Mouse (Mus musculus): ENCODE data around the gene Adamts14. TPM values are rescaled to one million over a fixed set of nuclear protein-coding genes. Genes with fewer than 3 reads are reported as not detected.
A peak's percentile ranks its signal among the peaks of the same experiment; 100 is the strongest.

The Adamts14 gene
- polyA plus RNA-seq, 1 experiment from 2014 or later = 1.8 TPM

DNA sequence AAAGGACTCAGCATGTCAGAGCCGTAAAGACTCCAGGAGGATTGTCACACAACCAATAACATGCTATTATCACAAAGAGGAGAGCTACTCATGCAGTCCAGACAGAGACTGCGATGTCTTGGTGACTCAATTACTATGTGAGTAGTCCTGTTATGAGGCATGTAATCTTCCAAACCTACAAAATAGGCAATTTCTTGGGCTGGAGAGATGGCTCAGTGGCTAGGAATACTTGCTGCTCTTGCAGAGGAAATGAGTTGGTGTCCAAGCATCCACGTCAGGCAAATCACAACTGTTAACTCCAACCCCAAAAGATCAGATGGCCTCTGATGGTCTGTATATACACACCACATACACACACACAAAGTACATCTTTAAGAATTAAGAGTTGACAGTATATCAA is 117.6 kb downstream of the Adamts14 start:
- no peak overlapping the region for H3K4me2 ChIP-seq (replicated peaks; ENCODE audit: low read depth, low read length)
- no peak for ATAC-seq
- TF ChIP-seq EP300 (IDR thresholded peaks at IDR 0.05) (no peak), CTCF (IDR thresholded peaks at IDR 0.05) (no peak)
- no peaks in the 10 kb centered on the region for H3K27me3 ChIP-seq (replicated peaks; ENCODE audit: insufficient read depth, low read length)
- H3K27ac ChIP-seq (ENCODE audit: low read length) = no peak overlapping the region
- no peaks in the 10 kb centered on the region for H3K36me3 ChIP-seq (ENCODE audit: insufficient read depth, low read length)
- H3K9ac ChIP-seq (replicated peaks; ENCODE audit: low read depth) = no peak overlapping the region
- H3K4me3 ChIP-seq (ENCODE audit: low read depth, low read length) = no peak overlapping the region
- WGBS = 71% methylated on average over 3 of the region's 3 CpGs
- no peaks in the 10 kb centered on the region for H3K9me3 ChIP-seq (ENCODE audit: low read length)
- no peaks in the 10 kb centered on the region for H3K4me1 ChIP-seq (ENCODE audit: insufficient read depth, low read depth, low read length)
- DNase-seq (ENCODE audit: low spot score) = no peak

- no peaks in the 10 kb centered on the region for H3K36me3 ChIP-seq (ENCODE audit: insufficient read depth, low read length)
- ATAC-seq (no peak), DNase-seq (ENCODE audit: low spot score) (no peak)
- H3K4me1 ChIP-seq (ENCODE audit: insufficient read depth, low read depth, low read length) = no peaks in the 10 kb centered on the region
- H3K9ac ChIP-seq (replicated peaks; ENCODE audit: low read depth) = no peak overlapping the region
- no peak for TF ChIP-seq EP300 (IDR thresholded peaks at IDR 0.05)
- TF ChIP-seq CTCF (IDR thresholded peaks at IDR 0.05) = no peak
- no peaks in the 10 kb centered on the region for H3K27me3 ChIP-seq (replicated peaks; ENCODE audit: insufficient read depth, low read length)
- H3K4me2 ChIP-seq (replicated peaks; ENCODE audit: low read depth, low read length) = no peak overlapping the region
- no peak overlapping the region for H3K4me3 ChIP-seq (ENCODE audit: low read depth, low read length)
- H3K27ac ChIP-seq (ENCODE audit: low read length) = no peak overlapping the region
- H3K9me3 ChIP-seq (ENCODE audit: low read length) = no peaks in the 10 kb centered on the region
Measured at GRCm38 (mm10) chr10:61152131-61152530, 121.1 kb downstream of the Adamts14 start.

- Histone ChIP-seq H3K36me3 (ENCODE audit: insufficient read depth, low read length) (no peaks in the 10 kb centered on the region), H3K4me1 (ENCODE audit: insufficient read depth, low read depth, low read length) (peaks cover 2% of the 10 kb centered on the region; the same call in 1 of the 2 replicates), H3K4me3 (ENCODE audit: low read depth, low read length) (no peak overlapping the region), H3K9me3 (ENCODE audit: low read length) (no peaks in the 10 kb centered on the region), H3K9ac (replicated peaks; ENCODE audit: low read depth) (no peak overlapping the region), H3K27me3 (replicated peaks; ENCODE audit: insufficient read depth, low read length) (no peaks in the 10 kb centered on the region), H3K27ac (ENCODE audit: low read length) (no peak overlapping the region), H3K4me2 (replicated peaks; ENCODE audit: low read depth, low read length) (no peak overlapping the region)
- ATAC-seq (no peak), DNase-seq (ENCODE audit: low spot score) (peak; percentile 13)
- WGBS = 18% methylated on average over 6 of the region's 6 CpGs
- TF ChIP-seq CTCF (IDR thresholded peaks at IDR 0.05) (no peak), EP300 (IDR thresholded peaks at IDR 0.05) (no peak)
Measured at GRCm38 (mm10) chr10:61150616-61151015, 122.6 kb downstream of the Adamts14 start.

GRCm38 (mm10) chr10:61149476-61149875 is 123.8 kb downstream of the Adamts14 start:
- peaks cover 6% of the 10 kb centered on the region; the same call in 1 of the 2 replicates for H3K4me1 ChIP-seq (ENCODE audit: insufficient read depth, low read depth, low read length)

GRCm38 (mm10) chr10:61147157-61148040 is 125.8 kb downstream of the Adamts14 start, which contains the start of gene Sgpl1:
TSS of gene Sgpl1 (minus strand) at chr10:61147703.
- TF ChIP-seq EP300 (IDR thresholded peaks at IDR 0.05) = no peak
- TF ChIP-seq CTCF (IDR thresholded peaks at IDR 0.05) = peak; percentile 82
- Histone ChIP-seq H3K9ac (replicated peaks; ENCODE audit: low read depth) (peak within 1 kb of the TSS; percentile 82), H3K4me2 (replicated peaks; ENCODE audit: low read depth, low read length) (peak within 1 kb of the TSS; percentile 99), H3K36me3 (ENCODE audit: insufficient read depth, low read length) (no peaks in the 10 kb centered on the region), H3K27me3 (replicated peaks; ENCODE audit: insufficient read depth, low read length) (no peaks in the 10 kb centered on the region), H3K27ac (ENCODE audit: low read length) (peak within 1 kb of the TSS; percentile 92), H3K4me3 (ENCODE audit: low read depth, low read length) (peak within 1 kb of the TSS; percentile 78), H3K9me3 (ENCODE audit: low read length) (no peaks in the 10 kb centered on the region), H3K4me1 (ENCODE audit: insufficient read depth, low read depth, low read length) (peaks cover 6% of the 10 kb centered on the region; the same call in 1 of the 2 replicates)
- ATAC-seq = peak; percentile 92
- WGBS = 1% methylated on average over 58 of the region's 82 CpGs
- peak; percentile 95 for DNase-seq (ENCODE audit: low spot score)

More at GRCm38 (mm10) chr10:61149476-61149875, 123.8 kb downstream of the Adamts14 start:
- Histone ChIP-seq H3K4me2 (replicated peaks; ENCODE audit: low read depth, low read length) (no peak overlapping the region), H3K4me3 (ENCODE audit: low read depth, low read length) (no peak overlapping the region), H3K27me3 (replicated peaks; ENCODE audit: insufficient read depth, low read length) (no peaks in the 10 kb centered on the region), H3K36me3 (ENCODE audit: insufficient read depth, low read length) (no peaks in the 10 kb centered on the region), H3K9me3 (ENCODE audit: low read length) (no peaks in the 10 kb centered on the region), H3K9ac (replicated peaks; ENCODE audit: low read depth) (no peak overlapping the region), H3K27ac (ENCODE audit: low read length) (no peak overlapping the region)
- WGBS = 71% methylated on average over 3 of the region's 3 CpGs
- ATAC-seq (no peak), DNase-seq (ENCODE audit: low spot score) (no peak)
- no peak for TF ChIP-seq CTCF (IDR thresholded peaks at IDR 0.05)

Other genes starting within 250 kb of the Adamts14 start
- gene Pcbd1, start 184.1 kb downstream of the Adamts14 start, polyA plus RNA-seq (2015; fragmentation: Nextera tagmentation; extraction: Ambion mirVana) = 31.7 and 32.3 TPM in 2 replicates
- 33.7 and 36.3 TPM in 2 replicates for gene Sgpl1, start 125.7 kb downstream of the Adamts14 start, polyA plus RNA-seq (2015; fragmentation: Nextera tagmentation; extraction: Ambion mirVana)
- gene Tbata, start 101.5 kb downstream of the Adamts14 start, polyA plus RNA-seq (2015; fragmentation: Nextera tagmentation; extraction: Ambion mirVana) = 2.1 and 2.5 TPM in 2 replicates
- gene Prf1, start 24.4 kb upstream of the Adamts14 start, polyA plus RNA-seq (2015; fragmentation: Nextera tagmentation; extraction: Ambion mirVana) = 0.08 and 0.17 TPM in 2 replicates
- gene Pald1, start 110.1 kb upstream of the Adamts14 start, polyA plus RNA-seq (2015; fragmentation: Nextera tagmentation; extraction: Ambion mirVana) = 30.4 and 36.0 TPM in 2 replicates
- gene Nodal, start 144.5 kb upstream of the Adamts14 start, polyA plus RNA-seq (2015; fragmentation: Nextera tagmentation; extraction: Ambion mirVana) = 0.37 TPM in 2 replicates
- 61.3 and 62.5 TPM in 2 replicates for gene Eif4ebp2, start 179.2 kb upstream of the Adamts14 start, polyA plus RNA-seq (2015; fragmentation: Nextera tagmentation; extraction: Ambion mirVana)
- gene Lrrc20, start 202.4 kb upstream of the Adamts14 start, polyA plus RNA-seq (2015; fragmentation: Nextera tagmentation; extraction: Ambion mirVana) = 5.8 and 6.6 TPM in 2 replicates